Mouse (Mus musculus): ENCODE data around the gene Usp6nl. TPM values are rescaled to one million over a fixed set of nuclear protein-coding genes. Genes with fewer than 3 reads are reported as not detected.

The Usp6nl gene
- total and polyA plus RNA-seq, 3 experiments: 2.0 to 6.6 (median 6.5) TPM

- intact Hi-C loops (cut with DNase I): no loop called here
- 81% methylated on average over 4 of the region's 4 CpGs for whole genome bisulfite sequencing
- TF ChIP-seq CTCF (IDR thresholded peaks at IDR 0.05): peak; percentile 42
- no peak for TF ChIP-seq EP300 (IDR thresholded peaks at IDR 0.05; ENCODE audit: insufficient read depth, low read depth, low read length)
- Histone ChIP-seq H3K79me2 (replicated peaks; ENCODE audit: control insufficient read depth, insufficient read depth, low read length) (no peaks in the 10 kb centered on the region), H3K4me3 (no peak overlapping the region), H3K27me3 (ENCODE audit: control insufficient read depth, insufficient read depth, low read length) (no peaks in the 10 kb centered on the region), H3K9ac (ENCODE audit: low read depth, low read length) (no peak overlapping the region), H3K36me3 (ENCODE audit: control insufficient read depth, insufficient read depth, low read length) (no peaks in the 10 kb centered on the region), H3K4me1 (ENCODE audit: control insufficient read depth, insufficient read depth, low read length) (no peaks in the 10 kb centered on the region), H3K27ac (no peak overlapping the region)
- no peak for DNase-seq
Observed at GRCm38 (mm10) chr2:6490870-6491269, 168.4 kb downstream of the Usp6nl start.

GRCm38 (mm10) chr2:6493886-6494285 lies 171.4 kb downstream of the Usp6nl start:
- H3K27ac ChIP-seq: no peak overlapping the region
- 84% methylated on average over 5 of the region's 5 CpGs for WGBS
- no peaks in the 10 kb centered on the region for H3K4me1 ChIP-seq (ENCODE audit: control insufficient read depth, insufficient read depth, low read length)
- no peaks in the 10 kb centered on the region for H3K27me3 ChIP-seq (ENCODE audit: control insufficient read depth, insufficient read depth, low read length)
- TF ChIP-seq CTCF (IDR thresholded peaks at IDR 0.05): no peak
- no peak for TF ChIP-seq POLR2A (IDR thresholded peaks at IDR 0.05; ENCODE audit: insufficient read depth, low read depth, low read length)
- no peak for TF ChIP-seq EP300 (IDR thresholded peaks at IDR 0.05; ENCODE audit: insufficient read depth, low read depth, low read length)
- no peak overlapping the region for H3K4me3 ChIP-seq
- intact Hi-C loops (cut with DNase I): no loop called here
- H3K9ac ChIP-seq (ENCODE audit: low read depth, low read length): no peak overlapping the region
- no peak for DNase-seq
- H3K36me3 ChIP-seq (ENCODE audit: control insufficient read depth, insufficient read depth, low read length): no peaks in the 10 kb centered on the region
- H3K79me2 ChIP-seq (replicated peaks; ENCODE audit: control insufficient read depth, insufficient read depth, low read length): no peaks in the 10 kb centered on the region

Other genes starting within 250 kb of the Usp6nl start
- gene Proser2, start 192.5 kb upstream of the Usp6nl start, total RNA-seq (2021): 10 to 100 TPM; 12.2 to 16.6 TPM
- 4.7 and 5.0 TPM in 2 replicates for gene Proser2, start 192.5 kb upstream of the Usp6nl start, polyA plus RNA-seq (2012; rRNA removed)
- gene Echdc3, start 109.6 kb upstream of the Usp6nl start, total RNA-seq (2021): 10 to 100 TPM; 24.0 to 27.1 TPM
- 30.6 and 41.7 TPM in 2 replicates for gene Echdc3, start 109.6 kb upstream of the Usp6nl start, polyA plus RNA-seq (2012; rRNA removed)

Measured in heart, adult 2 months (tissue).